In the genomic region with DNA sequence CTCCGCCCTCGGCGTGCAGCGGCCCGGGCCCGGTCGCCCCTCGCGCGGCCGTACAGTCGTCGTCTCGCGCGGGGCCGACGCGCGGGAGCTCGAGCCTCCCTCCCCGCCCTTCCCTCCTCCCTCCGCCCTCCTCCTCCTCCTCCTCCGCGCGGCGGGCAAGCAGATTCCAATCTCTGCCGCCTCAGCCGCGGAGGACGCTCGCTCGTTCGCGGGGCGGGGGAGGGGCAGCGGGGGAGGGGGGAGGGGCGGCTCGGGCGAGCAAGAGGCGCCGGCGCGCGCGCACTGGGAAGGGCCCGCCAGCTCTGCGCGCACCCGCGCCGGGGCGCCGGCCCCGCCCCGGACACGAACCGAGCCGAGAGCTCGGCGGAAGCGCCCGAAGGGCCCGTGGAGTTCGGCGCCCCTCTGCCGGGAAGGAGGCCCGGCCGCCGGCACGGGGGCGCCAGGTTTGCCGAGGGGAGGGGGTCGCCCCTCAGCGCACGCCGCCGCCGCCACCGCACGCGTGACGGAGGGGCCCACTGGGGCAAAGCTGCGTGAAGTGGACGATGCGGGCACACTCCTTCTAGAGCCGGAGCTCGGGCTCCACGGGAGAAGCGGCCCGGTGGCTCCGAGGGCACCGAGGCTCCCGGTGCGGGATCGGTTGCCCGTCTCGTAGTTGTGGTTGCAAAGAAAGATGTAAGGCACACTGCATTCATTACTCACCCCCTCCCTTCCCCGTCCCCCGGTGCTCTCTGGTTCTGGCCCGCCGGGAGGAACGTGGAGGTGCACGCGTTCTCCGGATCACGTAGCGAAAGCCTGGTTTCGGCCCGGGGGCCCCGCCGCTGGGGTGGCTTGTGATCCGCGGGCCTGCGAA, we compare ENCODE assay signal across 8 mouse cellular contexts. TPM values are rescaled to one million over a fixed set of nuclear protein-coding genes. Genes with fewer than 3 reads are reported as not detected.
DNase-seq lines count a peak whose midpoint lies in the region; ATAC-seq and TF ChIP-seq lines count a peak whose summit lies in the region.

No protein-coding gene starts in this region.

- H3K4me1 ChIP-seq in forebrain, embryonic 12.5 days: peaks cover 43% of the 10 kb centered on the region
- H3K4me1 ChIP-seq in heart, embryonic 16.5 days (ENCODE audit: control insufficient read depth, insufficient read depth, low read length): peaks cover 47% of the 10 kb centered on the region
- H3K4me1 ChIP-seq in liver, embryonic 13.5 days (replicated peaks): peaks cover 30% of the 10 kb centered on the region
- peaks cover 12% of the 10 kb centered on the region; the same call in 1 of the 2 replicates for H3K4me1 ChIP-seq in neural tube, embryonic 11.5 days (ENCODE audit: control insufficient read depth, insufficient read depth, low read length)
- H3K4me1 ChIP-seq in stomach, postnatal 0 days (replicated peaks; ENCODE audit: control insufficient read depth, insufficient read depth): peaks cover 3% of the 10 kb centered on the region; the same call in 1 of the 2 replicates

- peak; percentile 97 for TF ChIP-seq POLR2A in brain, embryonic 14.5 days (IDR thresholded peaks at IDR 0.05; ENCODE audit: borderline replicate concordance, extremely low read depth, insufficient read depth, insufficient read length, poor library complexity, severe bottlenecking)

- H3K4me2 ChIP-seq in forebrain, embryonic 12.5 days: peak overlapping the region; percentile 64
- H3K4me2 ChIP-seq in heart, embryonic 16.5 days (ENCODE audit: low read depth, low read length): peak overlapping the region; percentile 66
- H3K4me2 ChIP-seq in liver, embryonic 13.5 days: peak overlapping the region; percentile 91
- peak overlapping the region; percentile 66 for H3K4me2 ChIP-seq in neural tube, embryonic 11.5 days (ENCODE audit: low read depth)
- H3K4me2 ChIP-seq in stomach, postnatal 0 days (replicated peaks; ENCODE audit: low read depth): peak overlapping the region; percentile 66

- H3K27me3 ChIP-seq in forebrain, embryonic 12.5 days: no peaks in the 10 kb centered on the region
- H3K27me3 ChIP-seq in heart, embryonic 16.5 days (ENCODE audit: control insufficient read depth, insufficient read depth, low read length): no peaks in the 10 kb centered on the region; the same call in 1 of the 2 replicates
- H3K27me3 ChIP-seq in liver, embryonic 13.5 days: peaks cover 76% of the 10 kb centered on the region
- H3K27me3 ChIP-seq in neural tube, embryonic 11.5 days (ENCODE audit: control insufficient read depth, insufficient read depth, low read length): no peaks in the 10 kb centered on the region
- H3K27me3 ChIP-seq in stomach, postnatal 0 days (ENCODE audit: control insufficient read depth, insufficient read depth, low read length): no peaks in the 10 kb centered on the region

- TF ChIP-seq EP300 in stomach, postnatal 0 days (optimal IDR thresholded peaks at IDR 0.05): no peak

- ATAC-seq in forebrain, embryonic 12.5 days (ENCODE audit: low FRiP score): peak; percentile 92
- peak; percentile 86 for ATAC-seq in heart, embryonic 16.5 days (replicated peaks; ENCODE audit: extremely low read depth, insufficient read depth, low FRiP score)
- ATAC-seq in liver, embryonic 13.5 days (ENCODE audit: low read depth): peak; percentile 85
- ATAC-seq in neural tube, embryonic 11.5 days (ENCODE audit: insufficient read depth, low FRiP score, low TSS enrichment): peak; percentile 89
- peak; percentile 87 for ATAC-seq in stomach, postnatal 0 days (ENCODE audit: low FRiP score, low TSS enrichment)

- peak overlapping the region; percentile 89 for H3K4me3 ChIP-seq in forebrain, embryonic 12.5 days (replicated peaks)
- peak overlapping the region; percentile 87 for H3K4me3 ChIP-seq in heart, embryonic 16.5 days (ENCODE audit: low read length)
- peak overlapping the region; percentile 73 for H3K4me3 ChIP-seq in liver, embryonic 13.5 days (replicated peaks)
- peak overlapping the region; percentile 87 for H3K4me3 ChIP-seq in neural tube, embryonic 11.5 days (ENCODE audit: low read depth, low read length)
- peak overlapping the region; percentile 97 for H3K4me3 ChIP-seq in stomach, postnatal 0 days (ENCODE audit: low read depth, low read length)

- H3K9ac ChIP-seq in forebrain, embryonic 12.5 days: peak overlapping the region; percentile 95
- peak overlapping the region; percentile 96 for H3K9ac ChIP-seq in heart, embryonic 16.5 days (ENCODE audit: low read length)
- peak overlapping the region; percentile 82 for H3K9ac ChIP-seq in liver, embryonic 13.5 days
- H3K9ac ChIP-seq in neural tube, embryonic 11.5 days (ENCODE audit: low read length): peak overlapping the region; percentile 97
- peak overlapping the region; percentile 99 for H3K9ac ChIP-seq in stomach, postnatal 0 days (ENCODE audit: low read length)

- peak; percentile 84 for DNase-seq in CD4-positive helper T cell, adult 2 months (ENCODE audit: low read depth, low spot score)
- peak; percentile 96 for DNase-seq in brain, embryonic 14.5 days (ENCODE audit: low read depth)
- peak; percentile 84 to 94 for DNase-seq in kidney, postnatal 25 days
- peak; percentile 64 for DNase-seq in liver, embryonic 13.5 days
- peak; percentile 96 for DNase-seq in neural tube, embryonic 11.5 days (ENCODE audit: low spot score)
- DNase-seq in stomach, postnatal 0 days (ENCODE audit: low spot score): peak; percentile 94

- no peaks in the 10 kb centered on the region for H3K9me3 ChIP-seq in forebrain, embryonic 12.5 days
- H3K9me3 ChIP-seq in heart, embryonic 16.5 days (replicated peaks; ENCODE audit: control insufficient read depth, low read length): no peaks in the 10 kb centered on the region
- no peaks in the 10 kb centered on the region for H3K9me3 ChIP-seq in liver, embryonic 13.5 days (replicated peaks)
- no peaks in the 10 kb centered on the region for H3K9me3 ChIP-seq in neural tube, embryonic 11.5 days (ENCODE audit: control insufficient read depth, low read length)
- H3K9me3 ChIP-seq in stomach, postnatal 0 days (ENCODE audit: control insufficient read depth, low read length): no peaks in the 10 kb centered on the region

- peak overlapping the region; percentile 97 for H3K27ac ChIP-seq in forebrain, embryonic 12.5 days
- H3K27ac ChIP-seq in heart, embryonic 16.5 days (ENCODE audit: low read length): peak overlapping the region; percentile 99
- H3K27ac ChIP-seq in liver, embryonic 13.5 days: peak overlapping the region; percentile 75
- H3K27ac ChIP-seq in neural tube, embryonic 11.5 days (ENCODE audit: low read depth, low read length): peak overlapping the region; percentile 94
- peak overlapping the region; percentile 99 for H3K27ac ChIP-seq in stomach, postnatal 0 days (replicated peaks)

- no peak for TF ChIP-seq CTCF in brain, embryonic 14.5 days (IDR thresholded peaks at IDR 0.05; ENCODE audit: borderline replicate concordance, extremely low read depth, insufficient read depth, insufficient read length)
- TF ChIP-seq CTCF in stomach, postnatal 0 days (IDR thresholded peaks at IDR 0.05; ENCODE audit: low read depth): no peak

- H3K36me3 ChIP-seq in forebrain, embryonic 12.5 days (replicated peaks): no peaks in the 10 kb centered on the region
- H3K36me3 ChIP-seq in heart, embryonic 16.5 days (ENCODE audit: control insufficient read depth, insufficient read depth): no peaks in the 10 kb centered on the region
- H3K36me3 ChIP-seq in liver, embryonic 13.5 days: no peaks in the 10 kb centered on the region
- H3K36me3 ChIP-seq in neural tube, embryonic 11.5 days (ENCODE audit: control insufficient read depth, insufficient read depth, low read length): no peaks in the 10 kb centered on the region
- H3K36me3 ChIP-seq in stomach, postnatal 0 days (ENCODE audit: control insufficient read depth, insufficient read depth, low read length): no peaks in the 10 kb centered on the region

- under 1% methylated on average over 73 of the region's 115 CpGs for WGBS in forebrain, embryonic 12.5 days
- WGBS in heart, embryonic 16.5 days: under 1% methylated on average over 85 of the region's 115 CpGs
- under 1% methylated on average over 92 of the region's 115 CpGs for WGBS in liver, embryonic 13.5 days (ENCODE audit: insufficient replicate concordance)
- WGBS in neural tube, embryonic 11.5 days: under 1% methylated on average over 52 of the region's 115 CpGs
- under 1% methylated on average over 68 of the region's 115 CpGs for WGBS in stomach, postnatal 0 days

RNA-seq across cellular contexts. Expression of gene Bmpr1a, which starts 0.4 kb away (rescaled TPM):
- 21.1 and 23.9 TPM in 2 replicates for polyA plus RNA-seq in brain, embryonic 14.5 days (2012; rRNA removed)
- polyA plus RNA-seq in forebrain, embryonic 12.5 days (2016; fragmentation: Nextera tagmentation; extraction: Ambion mirVana): 47.5 and 49.5 TPM in 2 replicates
- polyA plus RNA-seq in heart, embryonic 16.5 days (2015; fragmentation: Nextera tagmentation; extraction: Ambion mirVana): 27.8 and 36.4 TPM in 2 replicates
- 3.4 and 5.0 TPM in 2 replicates for polyA plus RNA-seq in liver, embryonic 13.5 days (2015; fragmentation: Nextera tagmentation; extraction: Ambion mirVana)
- 51.4 and 54.9 TPM in 2 replicates for polyA plus RNA-seq in neural tube, embryonic 11.5 days (2014; fragmentation: Nextera tagmentation; extraction: Ambion mirVana)
- polyA plus RNA-seq in stomach, postnatal 0 days (2015; fragmentation: Nextera tagmentation; extraction: Ambion mirVana): 27.0 and 29.0 TPM in 2 replicates

RNA-seq across cellular contexts. Expression of gene 9230112D13Rik, which starts 19.9 kb away (rescaled TPM):
- not detected in 2 replicates for polyA plus RNA-seq in brain, embryonic 14.5 days (2012; rRNA removed)
- not detected in 2 replicates for polyA plus RNA-seq in forebrain, embryonic 12.5 days (2016; fragmentation: Nextera tagmentation; extraction: Ambion mirVana)
- polyA plus RNA-seq in heart, embryonic 16.5 days (2015; fragmentation: Nextera tagmentation; extraction: Ambion mirVana): not detected in 2 replicates
- not detected in 2 replicates for polyA plus RNA-seq in liver, embryonic 13.5 days (2015; fragmentation: Nextera tagmentation; extraction: Ambion mirVana)
- not detected in 2 replicates for polyA plus RNA-seq in neural tube, embryonic 11.5 days (2014; fragmentation: Nextera tagmentation; extraction: Ambion mirVana)
- polyA plus RNA-seq in stomach, postnatal 0 days (2015; fragmentation: Nextera tagmentation; extraction: Ambion mirVana): not detected in 2 replicates

Comparison
In these comparisons a context has a peak if more than half of its experiments do, and no peak if none do; other contexts are left out.
1. Peak in every context shown above with its lines: DNase-seq, ATAC-seq, H3K4me3 ChIP-seq and H3K27ac ChIP-seq.